Mouse (Mus musculus): Measurements from ENCODE around the gene Tmem50a. TPM values are rescaled to one million over a fixed set of nuclear protein-coding genes. Genes with fewer than 3 reads are reported as not detected.
A peak's percentile ranks its signal among the peaks of the same experiment; 100 is the strongest.

Gene Tmem50a
- polyA plus RNA-seq, 1 experiment from 2014 or later: 79.1 TPM

GRCm38 (mm10) chr4:134925206-134925605, 10.4 kb upstream of the Tmem50a start:
- peak overlapping the region; percentile 93 for H3K4me2 ChIP-seq (ENCODE audit: low read depth, low read length)
- peak overlapping the region; percentile 71 for H3K4me3 ChIP-seq (ENCODE audit: low read depth, low read length)
- no peak for ATAC-seq (ENCODE audit: low read depth)
- peak overlapping the region; percentile 71 for H3K9ac ChIP-seq (ENCODE audit: low read depth, low read length)
- no peaks in the 10 kb centered on the region for H3K27me3 ChIP-seq (ENCODE audit: control insufficient read depth, insufficient read depth, low read depth, low read length)
- WGBS (ENCODE audit: insufficient replicate concordance): 53% methylated on average over 8 of the region's 8 CpGs
- peak overlapping the region; percentile 13; the same call in 1 of the 2 replicates for H3K27ac ChIP-seq (ENCODE audit: low read length)
- H3K9me3 ChIP-seq (replicated peaks; ENCODE audit: control insufficient read depth, low read length): no peaks in the 10 kb centered on the region
- peaks cover 35% of the 10 kb centered on the region for H3K4me1 ChIP-seq (ENCODE audit: control insufficient read depth, low read depth, low read length)
- peaks cover 48% of the 10 kb centered on the region for H3K36me3 ChIP-seq (ENCODE audit: control insufficient read depth, insufficient read depth)

DNA sequence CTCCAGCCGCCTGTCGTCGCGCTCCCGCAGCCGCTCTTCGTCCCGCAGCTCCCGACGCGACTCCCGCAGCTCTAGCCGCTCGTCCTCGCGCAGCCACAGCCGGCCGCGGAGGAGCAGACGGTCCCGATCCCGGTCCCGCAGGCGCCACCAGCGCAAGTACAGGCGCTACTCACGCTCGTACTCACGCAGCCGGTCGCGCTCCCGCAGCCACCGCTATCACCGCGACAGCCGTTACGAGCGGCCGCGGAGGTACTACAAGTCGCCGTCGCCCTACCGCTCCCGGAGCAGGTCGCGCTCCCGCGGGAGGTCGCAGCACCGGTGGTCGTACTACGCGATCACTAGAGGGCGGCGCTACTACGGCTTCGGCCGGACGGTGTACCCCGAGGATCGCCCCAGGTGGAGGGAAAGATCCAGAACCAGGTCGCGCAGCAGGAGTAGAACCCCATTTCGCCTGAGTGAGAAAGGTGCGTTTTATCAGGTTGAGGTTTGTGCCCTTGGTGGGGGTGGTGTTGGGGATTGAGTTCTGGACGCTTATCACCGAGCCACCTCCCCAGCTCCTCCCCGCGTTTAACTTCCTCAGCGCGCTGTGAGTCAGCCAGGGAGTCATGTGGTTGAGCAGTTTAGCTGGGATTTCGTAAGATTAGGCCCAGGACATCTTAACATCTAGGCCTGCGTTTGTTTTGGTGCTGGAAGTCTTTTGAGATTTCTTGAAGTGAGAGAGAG, 9.4 kb upstream of the Tmem50a start:
- Histone ChIP-seq H3K9ac (ENCODE audit: low read depth, low read length) (peak overlapping the region; percentile 100), H3K27ac (ENCODE audit: low read length) (peak overlapping the region; percentile 98), H3K4me2 (ENCODE audit: low read depth, low read length) (peak overlapping the region; percentile 93), H3K4me1 (ENCODE audit: control insufficient read depth, low read depth, low read length) (peaks cover 36% of the 10 kb centered on the region), H3K4me3 (ENCODE audit: low read depth, low read length) (peak overlapping the region; percentile 97), H3K27me3 (ENCODE audit: control insufficient read depth, insufficient read depth, low read depth, low read length) (no peaks in the 10 kb centered on the region), H3K9me3 (replicated peaks; ENCODE audit: control insufficient read depth, low read length) (no peaks in the 10 kb centered on the region), H3K36me3 (ENCODE audit: control insufficient read depth, insufficient read depth) (peaks cover 47% of the 10 kb centered on the region)
- WGBS (ENCODE audit: insufficient replicate concordance): under 1% methylated on average over 74 of the region's 75 CpGs
- ATAC-seq (ENCODE audit: low read depth): peak; percentile 63

DNA sequence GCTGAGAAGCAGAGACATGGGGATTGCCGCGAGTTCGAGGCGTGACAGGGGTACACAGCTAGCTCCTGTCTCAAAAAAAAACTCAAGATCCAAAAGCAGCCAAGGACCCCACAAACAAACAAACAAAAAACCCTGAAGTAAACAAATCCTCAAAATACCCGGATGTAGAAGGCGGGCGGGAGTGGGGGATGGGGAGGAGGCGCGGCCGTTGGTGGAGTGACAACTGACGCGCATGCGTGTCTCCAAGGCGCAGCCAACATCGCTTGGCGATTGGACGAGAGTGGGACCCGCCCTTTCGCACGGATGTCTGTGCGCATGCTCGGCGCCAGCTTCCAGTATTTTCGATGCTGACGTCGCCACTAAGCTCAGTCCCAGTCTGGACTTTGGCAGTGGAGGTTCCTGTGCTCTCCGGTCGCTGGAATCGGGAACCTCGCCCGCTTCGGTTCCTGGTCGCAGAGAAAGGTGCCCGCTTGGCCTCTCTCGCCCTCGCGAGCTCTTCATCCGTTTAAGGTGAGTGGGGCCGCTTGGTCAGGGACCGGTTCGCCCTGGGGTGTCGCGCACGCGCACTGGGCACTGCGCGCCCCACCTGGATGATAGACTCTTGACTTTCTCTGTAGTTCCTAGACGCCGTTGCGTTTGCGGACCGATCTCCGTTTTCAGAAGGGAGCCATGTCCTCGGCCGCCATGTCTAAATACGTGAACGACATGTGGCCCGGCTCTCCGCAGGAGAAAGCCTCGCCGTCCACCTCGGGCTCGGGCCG, 8.6 kb upstream of the Tmem50a start, which contains the start of gene Rsrp1:
Rsrp1 (plus strand) TSS at position 335 of the 761 bp plus-strand sequence.
- H3K36me3 ChIP-seq (ENCODE audit: control insufficient read depth, insufficient read depth): peaks cover 41% of the 10 kb centered on the region
- H3K4me3 ChIP-seq (ENCODE audit: low read depth, low read length): peak within 1 kb of the TSS; percentile 97
- peak; percentile 88 for ATAC-seq (ENCODE audit: low read depth)
- no peaks in the 10 kb centered on the region for H3K9me3 ChIP-seq (replicated peaks; ENCODE audit: control insufficient read depth, low read length)
- peak within 1 kb of the TSS; percentile 93 for H3K4me2 ChIP-seq (ENCODE audit: low read depth, low read length)
- peak within 1 kb of the TSS; percentile 98 for H3K27ac ChIP-seq (ENCODE audit: low read length)
- WGBS (ENCODE audit: insufficient replicate concordance): under 1% methylated on average over 64 of the region's 64 CpGs
- peaks cover 40% of the 10 kb centered on the region for H3K4me1 ChIP-seq (ENCODE audit: control insufficient read depth, low read depth, low read length)
- H3K9ac ChIP-seq (ENCODE audit: low read depth, low read length): peak within 1 kb of the TSS; percentile 100
- H3K27me3 ChIP-seq (ENCODE audit: control insufficient read depth, insufficient read depth, low read depth, low read length): no peaks in the 10 kb centered on the region

GRCm38 (mm10) chr4:134922925-134923244, 8.1 kb upstream of the Tmem50a start:
- H3K27ac ChIP-seq (ENCODE audit: low read length): peak overlapping the region; percentile 90
- ATAC-seq (ENCODE audit: low read depth): peak; percentile 39; the same call in 1 of the 2 replicates
- H3K9me3 ChIP-seq (replicated peaks; ENCODE audit: control insufficient read depth, low read length): no peaks in the 10 kb centered on the region
- 0% methylated on average over 13 of the region's 13 CpGs for WGBS (ENCODE audit: insufficient replicate concordance)
- H3K4me2 ChIP-seq (ENCODE audit: low read depth, low read length): peak overlapping the region; percentile 86
- H3K4me3 ChIP-seq (ENCODE audit: low read depth, low read length): peak overlapping the region; percentile 97
- no peaks in the 10 kb centered on the region for H3K27me3 ChIP-seq (ENCODE audit: control insufficient read depth, insufficient read depth, low read depth, low read length)
- peaks cover 36% of the 10 kb centered on the region for H3K36me3 ChIP-seq (ENCODE audit: control insufficient read depth, insufficient read depth)
- H3K4me1 ChIP-seq (ENCODE audit: control insufficient read depth, low read depth, low read length): peaks cover 45% of the 10 kb centered on the region
- H3K9ac ChIP-seq (ENCODE audit: low read depth, low read length): peak overlapping the region; percentile 83

DNA sequence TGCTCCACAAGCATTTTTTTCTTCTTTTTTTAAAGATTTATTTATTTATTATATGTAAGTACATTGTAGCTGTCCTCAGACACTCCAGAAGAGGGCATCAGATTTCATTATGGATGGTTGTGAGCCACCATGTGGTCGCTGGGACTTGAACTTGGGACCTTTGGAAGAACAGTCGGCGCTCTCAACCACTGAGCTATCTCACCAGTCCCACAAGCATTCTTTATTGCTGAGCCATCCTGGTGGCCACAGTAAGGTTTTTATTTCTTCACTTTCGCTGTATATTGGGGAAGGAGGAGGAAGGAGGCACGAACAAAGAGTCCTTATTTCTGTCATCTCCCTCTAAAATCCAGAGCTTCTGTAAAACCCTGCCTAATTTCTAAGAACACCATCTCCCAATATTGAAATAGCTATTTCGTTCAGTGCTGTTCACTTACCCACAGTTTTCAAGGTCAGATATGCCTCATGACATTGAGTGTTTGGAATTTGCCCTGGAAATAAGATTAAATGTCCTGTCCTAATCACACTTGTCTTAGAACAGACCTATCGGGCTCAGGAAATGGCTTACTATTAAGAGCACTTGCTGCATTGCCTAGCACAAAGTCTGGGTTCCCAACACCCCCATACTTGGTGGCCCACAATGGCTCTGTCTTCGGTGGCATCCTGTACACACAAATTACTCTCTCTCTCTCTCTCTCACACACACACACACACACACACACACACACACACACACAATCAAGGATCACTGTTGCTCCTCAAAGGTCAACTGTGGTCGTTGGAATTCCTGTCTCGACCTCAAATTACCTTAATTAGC, 7.5 kb upstream of the Tmem50a start:
- WGBS (ENCODE audit: insufficient replicate concordance): 52% methylated on average over 10 of the region's 10 CpGs
- Histone ChIP-seq H3K9me3 (replicated peaks; ENCODE audit: control insufficient read depth, low read length) (no peaks in the 10 kb centered on the region), H3K27me3 (ENCODE audit: control insufficient read depth, insufficient read depth, low read depth, low read length) (no peaks in the 10 kb centered on the region), H3K9ac (ENCODE audit: low read depth, low read length) (peak overlapping the region; percentile 83), H3K4me3 (ENCODE audit: low read depth, low read length) (peak overlapping the region; percentile 97), H3K4me2 (ENCODE audit: low read depth, low read length) (peak overlapping the region; percentile 86), H3K27ac (ENCODE audit: low read length) (peak overlapping the region; percentile 90), H3K36me3 (ENCODE audit: control insufficient read depth, insufficient read depth) (peaks cover 30% of the 10 kb centered on the region), H3K4me1 (ENCODE audit: control insufficient read depth, low read depth, low read length) (peaks cover 48% of the 10 kb centered on the region)
- ATAC-seq (ENCODE audit: low read depth): no peak

GRCm38 (mm10) chr4:134921703-134922102, 6.9 kb upstream of the Tmem50a start:
- H3K9me3 ChIP-seq (replicated peaks; ENCODE audit: control insufficient read depth, low read length): no peaks in the 10 kb centered on the region
- H3K27ac ChIP-seq (ENCODE audit: low read length): no peak overlapping the region
- 0 out of 2 replicates have a peak overlapping the region, but pooled peaks have one; percentile 14 for H3K9ac ChIP-seq (ENCODE audit: low read depth, low read length)
- peaks cover 52% of the 10 kb centered on the region for H3K4me1 ChIP-seq (ENCODE audit: control insufficient read depth, low read depth, low read length)
- no peak overlapping the region for H3K4me2 ChIP-seq (ENCODE audit: low read depth, low read length)
- ATAC-seq (ENCODE audit: low read depth): no peak
- peaks cover 25% of the 10 kb centered on the region for H3K36me3 ChIP-seq (ENCODE audit: control insufficient read depth, insufficient read depth)
- no peaks in the 10 kb centered on the region for H3K27me3 ChIP-seq (ENCODE audit: control insufficient read depth, insufficient read depth, low read depth, low read length)
- 91% methylated on average over 4 of the region's 4 CpGs for WGBS (ENCODE audit: insufficient replicate concordance)
- H3K4me3 ChIP-seq (ENCODE audit: low read depth, low read length): no peak overlapping the region

DNA sequence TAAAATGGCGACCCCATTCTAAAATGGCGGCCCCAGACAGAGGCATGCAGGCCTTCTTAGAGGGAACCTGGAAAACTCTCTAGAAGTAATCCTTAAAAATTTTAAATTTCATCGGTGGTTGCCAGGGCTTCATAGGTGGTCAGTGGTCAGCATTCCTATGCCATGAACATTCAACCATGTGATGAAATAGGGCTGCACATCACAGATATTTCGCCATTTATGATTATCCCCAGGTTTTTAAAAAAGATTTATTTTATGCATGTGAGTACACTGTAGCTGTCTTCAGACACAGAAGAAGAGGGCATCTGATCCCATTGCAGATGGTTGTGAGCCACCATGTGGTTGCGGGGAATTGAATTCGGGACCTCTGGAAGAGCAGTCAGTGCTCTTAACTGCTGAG, 5.8 kb upstream of the Tmem50a start:
- WGBS (ENCODE audit: insufficient replicate concordance): 89% methylated on average over 6 of the region's 6 CpGs
- ATAC-seq (ENCODE audit: low read depth): no peak
- peak overlapping the region; percentile 49 for H3K27ac ChIP-seq (ENCODE audit: low read length)

DNA sequence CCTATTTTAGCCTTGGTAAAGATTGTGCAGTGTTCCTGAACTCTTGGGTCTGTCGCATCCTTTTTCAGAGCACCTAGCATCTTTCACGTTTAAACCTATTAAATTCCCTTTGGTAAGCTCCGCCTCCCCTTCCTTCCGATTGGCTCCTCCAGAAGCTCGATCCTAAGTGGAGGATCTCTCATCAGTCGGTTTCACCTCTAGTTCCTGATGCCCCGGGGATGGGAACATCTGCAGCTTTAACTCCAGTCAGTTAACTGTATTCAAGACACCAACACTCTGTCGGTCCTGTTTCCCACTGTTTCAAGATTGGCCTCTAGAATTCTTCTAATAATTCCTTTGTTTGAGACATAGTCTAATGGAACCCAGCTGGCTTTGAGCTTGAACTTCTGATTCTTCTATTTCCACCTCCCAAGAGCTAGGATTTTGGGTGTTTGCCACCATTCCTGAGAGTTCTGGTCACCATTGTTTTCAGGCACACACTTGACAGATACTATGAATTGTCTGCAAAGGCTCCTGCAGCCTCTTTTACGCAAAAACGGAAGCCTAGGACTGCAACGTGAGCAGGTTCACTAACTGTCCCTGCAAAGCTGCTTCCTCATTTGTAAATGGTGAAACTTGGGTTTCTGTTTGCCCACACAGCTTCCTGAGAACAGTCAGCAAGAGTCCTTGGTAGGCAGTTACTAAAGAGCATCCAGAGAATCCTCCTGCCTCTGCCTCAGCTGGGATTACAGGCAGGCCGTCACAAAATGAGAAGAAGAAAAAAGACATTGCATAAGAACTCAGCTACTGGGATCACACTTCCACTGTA, 5.1 kb upstream of the Tmem50a start:
- ATAC-seq (ENCODE audit: low read depth): no peak
- Histone ChIP-seq H3K4me3 (ENCODE audit: low read depth, low read length) (0 out of 2 replicates have a peak overlapping the region, but pooled peaks have one; percentile 11), H3K36me3 (ENCODE audit: control insufficient read depth, insufficient read depth) (peaks cover 8% of the 10 kb centered on the region), H3K27ac (ENCODE audit: low read length) (peak overlapping the region; percentile 49), H3K4me2 (ENCODE audit: low read depth, low read length) (peak overlapping the region; percentile 38), H3K27me3 (ENCODE audit: control insufficient read depth, insufficient read depth, low read depth, low read length) (no peaks in the 10 kb centered on the region), H3K9ac (ENCODE audit: low read depth, low read length) (no peak overlapping the region), H3K9me3 (replicated peaks; ENCODE audit: control insufficient read depth, low read length) (no peaks in the 10 kb centered on the region), H3K4me1 (ENCODE audit: control insufficient read depth, low read depth, low read length) (peaks cover 52% of the 10 kb centered on the region)
- 20% methylated on average over 12 of the region's 12 CpGs for WGBS (ENCODE audit: insufficient replicate concordance)

More for the DNA sequence above, 5.8 kb upstream of the Tmem50a start:
- Histone ChIP-seq H3K9me3 (replicated peaks; ENCODE audit: control insufficient read depth, low read length) (no peaks in the 10 kb centered on the region), H3K27me3 (ENCODE audit: control insufficient read depth, insufficient read depth, low read depth, low read length) (no peaks in the 10 kb centered on the region), H3K4me2 (ENCODE audit: low read depth, low read length) (0 out of 2 replicates have a peak overlapping the region, but pooled peaks have one; percentile 38), H3K4me3 (ENCODE audit: low read depth, low read length) (no peak overlapping the region), H3K4me1 (ENCODE audit: control insufficient read depth, low read depth, low read length) (peaks cover 50% of the 10 kb centered on the region), H3K36me3 (ENCODE audit: control insufficient read depth, insufficient read depth) (peaks cover 14% of the 10 kb centered on the region), H3K9ac (ENCODE audit: low read depth, low read length) (no peak overlapping the region)
